Mouse (Mus musculus) small intestine, adult 10 weeks (tissue): ENCODE results near the gene Dmac1. TPM values are rescaled to one million over a fixed set of nuclear protein-coding genes. Genes with fewer than 3 reads are reported as not detected.

Experiments
- polyA plus RNA-seq: library from polyadenylated mRNA; stranded (reverse); fragments of 350-450 nt; fragmentation: Illumina TruSeq; extraction: RNeasy Lipid Tissue Mini Kit (QIAGEN cat#74804); gene quantifications from one replicate; pipeline ENCODE4 v1.2.3, GENCODE M21; 2014; ENCODE audit warnings: low replicate concordance

The Dmac1 gene
- 30.8 TPM for polyA plus RNA-seq

GRCm38 (mm10) chr4:75278197-75279175, at the start of gene Dmac1:
Gene Dmac1, minus strand, starts transcription at chr4:75278305.

